Mouse (Mus musculus): ENCODE measurements around the gene Dhx9. TPM values are rescaled to one million over a fixed set of nuclear protein-coding genes. Genes with fewer than 3 reads are reported as not detected.
"Not testable (repeated sequence)": the region's sequence is repeated elsewhere in the genome, so short reads cannot be mapped to it uniquely, and the experiment has no call there.

The Dhx9 gene
- polyA plus RNA-seq, 2 experiments = 9.8 to 52.5 TPM

DNA sequence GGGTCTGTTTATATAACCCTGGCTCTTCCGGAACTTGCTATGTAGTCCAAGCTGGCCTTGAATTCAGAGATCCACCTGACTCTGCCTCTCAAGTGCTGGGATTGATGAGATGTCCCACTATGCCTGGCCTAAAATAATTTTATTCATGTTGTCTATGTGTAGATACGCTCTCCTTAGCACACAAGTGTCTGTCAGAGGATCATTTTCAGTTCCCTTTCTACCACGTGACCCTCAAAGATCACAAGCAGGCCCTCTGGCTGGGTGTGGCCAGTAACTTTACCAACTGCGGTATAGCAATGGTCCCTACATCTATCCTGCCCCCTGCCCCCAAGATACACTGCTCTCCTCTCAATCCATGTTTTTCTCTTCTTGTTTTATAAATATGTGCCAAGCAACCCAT is 72.5 kb downstream of the Dhx9 start:
- Histone ChIP-seq H3K9me3 (ENCODE audit: control insufficient read depth, low read length) (no peaks in the 10 kb centered on the region), H3K36me3 (replicated peaks; ENCODE audit: control insufficient read depth, insufficient read depth, low read depth) (no peaks in the 10 kb centered on the region), H3K27ac (no peak overlapping the region), H3K4me1 (replicated peaks; ENCODE audit: control insufficient read depth in 2 of 2, insufficient read depth in 2 of 2, low read length in 1 of 2) (peaks cover 0 to 2% of the 10 kb centered on the region in 2 experiments; a peak in 1 of 4 replicates), H3K9ac (replicated peaks) (no peak overlapping the region), H3K27me3 (ENCODE audit: control insufficient read depth, insufficient read depth, low read length) (no peaks in the 10 kb centered on the region), H3K4me2 (ENCODE audit: low read depth) (no peak overlapping the region), H3K4me3 (ENCODE audit: insufficient read depth in 1 of 2, low read depth in 2 of 2, low read length in 2 of 2) (no peak overlapping the region)
- ATAC-seq (ENCODE audit: insufficient read depth) (0 out of 2 replicates have a peak, but pooled peaks have one; percentile 21), DNase-seq (ENCODE audit: low read depth in 3 of 3, low spot score in 3 of 3) (no peak)
- 43% methylated on average over 4 of the region's 4 CpGs for WGBS (ENCODE audit: insufficient replicate concordance)
- no peak for TF ChIP-seq EP300 (IDR thresholded peaks at IDR 0.05; ENCODE audit: low read depth)
- TF ChIP-seq CTCF (IDR thresholded peaks at IDR 0.05; ENCODE audit: low read depth) = no peak

DNA sequence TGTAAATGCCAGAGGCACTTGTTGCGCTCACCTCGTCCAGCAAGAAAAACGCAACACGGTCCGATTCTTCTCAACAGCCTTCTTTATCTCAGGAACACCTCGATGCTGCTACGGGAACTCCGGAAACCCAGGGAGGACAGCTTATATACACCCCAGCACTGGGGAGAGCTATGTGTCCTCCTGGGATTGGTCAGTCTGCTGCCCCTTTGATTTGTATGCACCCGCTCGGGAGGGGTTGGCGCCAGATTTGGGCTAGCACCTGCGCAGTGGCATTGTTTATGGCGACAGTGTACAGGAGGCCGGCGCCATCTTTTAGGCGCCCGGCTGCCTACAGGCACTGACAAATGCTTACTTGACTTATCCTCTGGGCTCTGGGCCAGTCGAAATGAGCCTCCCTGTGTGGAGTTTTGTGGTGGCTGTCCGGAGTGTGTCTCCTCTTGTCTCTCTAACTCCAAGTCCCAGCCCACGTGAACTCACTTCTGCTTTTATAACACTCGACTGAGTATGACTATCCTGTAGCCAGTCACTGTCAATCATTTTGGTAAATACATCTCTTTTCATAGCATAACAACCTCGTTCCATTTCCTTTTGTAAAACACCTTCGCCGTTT is 73.2 kb downstream of the Dhx9 start:
- ATAC-seq (ENCODE audit: insufficient read depth); H3K9ac ChIP-seq (replicated peaks); DNase-seq (ENCODE audit: low read depth in 3 of 3, low spot score in 3 of 3); H3K4me2 ChIP-seq (ENCODE audit: low read depth); H3K4me1 ChIP-seq (replicated peaks; ENCODE audit: control insufficient read depth in 2 of 2, insufficient read depth in 2 of 2, low read length in 1 of 2); H3K9me3 ChIP-seq (ENCODE audit: control insufficient read depth, low read length); H3K36me3 ChIP-seq (replicated peaks; ENCODE audit: control insufficient read depth, insufficient read depth, low read depth); H3K27me3 ChIP-seq (ENCODE audit: control insufficient read depth, insufficient read depth, low read length); H3K27ac ChIP-seq: not testable (repeated sequence)
- WGBS (ENCODE audit: insufficient replicate concordance) = 62% methylated on average over 24 of the region's 24 CpGs
- peak overlapping the region in 1 of 2 experiments; percentile 10; a peak in 1 of 4 replicates for H3K4me3 ChIP-seq (ENCODE audit: insufficient read depth in 1 of 2, low read depth in 2 of 2, low read length in 2 of 2)

DNA sequence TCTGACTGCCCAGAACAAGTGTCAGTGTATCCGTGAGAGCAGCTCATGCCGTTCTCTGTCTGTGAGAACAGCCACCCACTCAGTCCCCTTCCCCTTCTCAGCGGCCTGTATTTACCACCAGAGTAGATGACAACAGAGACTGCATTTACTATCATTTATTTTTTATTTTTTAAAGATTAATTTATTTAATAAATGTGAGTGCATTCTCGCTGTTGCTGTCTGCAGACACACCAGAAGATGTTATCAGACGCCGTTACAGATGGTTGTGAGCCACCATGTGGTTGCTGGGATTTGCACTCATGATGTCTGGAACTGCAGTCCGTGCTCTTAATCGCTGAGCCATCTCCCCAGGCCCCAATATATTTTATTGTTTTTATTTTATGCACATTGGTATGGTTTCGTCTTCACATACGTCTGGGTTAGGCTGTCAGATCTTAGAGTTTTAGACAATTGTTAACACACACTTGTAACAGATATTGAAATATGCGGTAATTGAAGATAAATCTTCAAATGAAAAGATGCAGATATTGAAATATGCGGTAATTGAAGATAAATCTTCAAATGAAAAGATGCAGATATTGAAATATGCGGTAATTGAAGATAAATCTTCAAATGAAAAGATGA is 74.0 kb downstream of the Dhx9 start:
- DNase-seq (ENCODE audit: low read depth in 3 of 3, low spot score in 3 of 3); H3K27me3 ChIP-seq (ENCODE audit: control insufficient read depth, insufficient read depth, low read length); H3K4me2 ChIP-seq (ENCODE audit: low read depth); H3K27ac ChIP-seq; H3K9ac ChIP-seq (replicated peaks); H3K9me3 ChIP-seq (ENCODE audit: control insufficient read depth, low read length); H3K4me1 ChIP-seq (replicated peaks; ENCODE audit: control insufficient read depth in 2 of 2, insufficient read depth in 2 of 2, low read length in 1 of 2); H3K36me3 ChIP-seq (replicated peaks; ENCODE audit: control insufficient read depth, insufficient read depth, low read depth); ATAC-seq (ENCODE audit: insufficient read depth); H3K4me3 ChIP-seq (ENCODE audit: insufficient read depth in 1 of 2, low read depth in 2 of 2, low read length in 2 of 2): not testable (repeated sequence)
- 69% methylated on average over 13 of the region's 13 CpGs for WGBS (ENCODE audit: insufficient replicate concordance)

DNA sequence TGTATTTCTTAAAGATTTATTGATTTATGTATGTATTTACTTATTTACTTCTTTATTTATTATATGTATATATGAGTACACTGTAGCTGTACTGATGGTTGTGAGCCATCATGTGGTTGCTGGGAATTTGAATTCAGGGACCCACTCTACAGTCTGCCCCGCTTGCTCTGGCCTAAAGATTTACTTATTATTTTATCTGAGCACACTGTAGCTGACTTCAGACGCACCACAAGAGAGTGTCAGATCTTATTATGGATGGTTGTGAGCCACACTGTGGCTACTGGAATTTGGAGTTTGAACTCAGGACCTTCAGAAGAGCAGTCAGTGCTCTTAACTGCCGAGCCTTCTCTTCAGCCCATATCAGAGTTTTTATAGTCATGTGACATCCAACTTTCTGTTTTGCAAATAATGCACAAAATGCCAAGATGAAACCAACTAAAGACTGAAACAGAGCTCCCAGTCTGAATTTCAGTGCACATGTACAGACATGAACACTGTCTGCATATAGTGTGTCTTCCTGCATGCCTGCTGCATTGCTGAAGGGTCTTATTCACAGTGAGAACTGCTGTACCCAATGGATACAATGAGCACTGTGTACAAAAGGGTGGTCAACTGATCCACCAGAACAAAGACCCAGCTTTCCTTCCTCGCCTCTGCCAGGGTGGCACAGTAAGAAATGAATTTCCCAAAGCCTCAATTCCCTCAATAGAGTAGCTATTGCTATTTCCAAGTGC is 74.6 kb downstream of the Dhx9 start:
- not testable (repeated sequence) for H3K9ac ChIP-seq (replicated peaks); H3K4me3 ChIP-seq (ENCODE audit: insufficient read depth in 1 of 2, low read depth in 2 of 2, low read length in 2 of 2); H3K9me3 ChIP-seq (ENCODE audit: control insufficient read depth, low read length); ATAC-seq (ENCODE audit: insufficient read depth); H3K4me1 ChIP-seq (replicated peaks; ENCODE audit: control insufficient read depth in 2 of 2, insufficient read depth in 2 of 2, low read length in 1 of 2); DNase-seq (ENCODE audit: low read depth in 3 of 3, low spot score in 3 of 3); H3K4me2 ChIP-seq (ENCODE audit: low read depth); H3K36me3 ChIP-seq (replicated peaks; ENCODE audit: control insufficient read depth, insufficient read depth, low read depth); H3K27me3 ChIP-seq (ENCODE audit: control insufficient read depth, insufficient read depth, low read length); H3K27ac ChIP-seq
- WGBS (ENCODE audit: insufficient replicate concordance) = 71% methylated on average over 2 of the region's 4 CpGs

DNA sequence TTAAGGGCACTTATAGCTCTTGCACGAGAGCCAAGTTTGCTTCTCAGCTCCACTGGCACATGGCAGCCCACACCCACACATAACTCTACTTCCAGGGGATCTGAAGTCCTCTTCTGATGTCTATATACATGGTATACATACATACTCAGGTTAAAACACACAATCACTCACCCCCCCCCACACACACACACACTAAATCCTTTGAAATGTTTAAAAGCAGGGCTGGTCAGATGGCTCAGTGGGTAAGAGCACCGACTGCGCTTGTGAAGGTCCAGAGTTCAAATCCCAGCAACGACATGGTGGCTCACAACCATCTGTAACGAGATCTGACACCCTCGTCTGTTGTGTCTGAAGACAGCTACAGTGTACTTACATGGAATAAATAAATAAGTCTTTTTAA is 75.7 kb downstream of the Dhx9 start:
- H3K9ac ChIP-seq (replicated peaks) = no peak overlapping the region
- no peak overlapping the region for H3K4me3 ChIP-seq (ENCODE audit: insufficient read depth in 1 of 2, low read depth in 2 of 2, low read length in 2 of 2)
- H3K27me3 ChIP-seq (ENCODE audit: control insufficient read depth, insufficient read depth, low read length) = no peaks in the 10 kb centered on the region
- DNase-seq (ENCODE audit: low read depth in 3 of 3, low spot score in 3 of 3) = no peak
- 76% methylated on average over 6 of the region's 6 CpGs for WGBS (ENCODE audit: insufficient replicate concordance)
- H3K27ac ChIP-seq = no peak overlapping the region
- TF ChIP-seq CTCF (IDR thresholded peaks at IDR 0.05; ENCODE audit: low read depth) = no peak
- TF ChIP-seq EP300 (IDR thresholded peaks at IDR 0.05; ENCODE audit: low read depth) = no peak
- peaks cover 0 to 2% of the 10 kb centered on the region in 2 experiments; a peak in 1 of 4 replicates for H3K4me1 ChIP-seq (replicated peaks; ENCODE audit: control insufficient read depth in 2 of 2, insufficient read depth in 2 of 2, low read length in 1 of 2)
- H3K4me2 ChIP-seq (ENCODE audit: low read depth) = no peak overlapping the region
- no peaks in the 10 kb centered on the region for H3K9me3 ChIP-seq (ENCODE audit: control insufficient read depth, low read length)
- no peaks in the 10 kb centered on the region for H3K36me3 ChIP-seq (replicated peaks; ENCODE audit: control insufficient read depth, insufficient read depth, low read depth)
- ATAC-seq (ENCODE audit: insufficient read depth) = no peak

DNA sequence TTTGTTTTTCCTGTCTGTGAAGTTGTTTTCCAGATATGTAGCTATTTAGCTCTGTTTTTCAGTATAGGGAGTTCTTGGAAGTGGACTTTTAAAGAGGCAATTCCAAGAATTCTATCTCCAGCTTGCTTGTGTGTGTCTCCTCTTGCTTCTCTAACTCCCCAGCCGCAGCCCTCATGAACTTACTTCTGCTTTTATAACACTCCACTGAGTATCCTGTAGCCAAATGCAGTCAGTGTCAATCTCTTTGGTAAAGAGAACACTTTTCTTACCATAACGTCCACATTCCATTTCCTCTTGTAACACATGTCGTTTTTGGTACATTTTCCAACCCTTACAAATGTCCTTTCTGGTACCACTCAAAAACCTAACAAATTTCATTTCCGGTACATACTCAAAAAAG is 76.5 kb downstream of the Dhx9 start:
- not testable (repeated sequence) for DNase-seq (ENCODE audit: low read depth in 3 of 3, low spot score in 3 of 3); H3K27ac ChIP-seq; H3K4me1 ChIP-seq (replicated peaks; ENCODE audit: control insufficient read depth in 2 of 2, insufficient read depth in 2 of 2, low read length in 1 of 2); H3K4me2 ChIP-seq (ENCODE audit: low read depth); H3K4me3 ChIP-seq (ENCODE audit: insufficient read depth in 1 of 2, low read depth in 2 of 2, low read length in 2 of 2); H3K9ac ChIP-seq (replicated peaks); H3K9me3 ChIP-seq (ENCODE audit: control insufficient read depth, low read length); ATAC-seq (ENCODE audit: insufficient read depth); H3K27me3 ChIP-seq (ENCODE audit: control insufficient read depth, insufficient read depth, low read length); H3K36me3 ChIP-seq (replicated peaks; ENCODE audit: control insufficient read depth, insufficient read depth, low read depth)
- 81% methylated on average over 1 of the region's 4 CpGs for WGBS (ENCODE audit: insufficient replicate concordance)

DNA sequence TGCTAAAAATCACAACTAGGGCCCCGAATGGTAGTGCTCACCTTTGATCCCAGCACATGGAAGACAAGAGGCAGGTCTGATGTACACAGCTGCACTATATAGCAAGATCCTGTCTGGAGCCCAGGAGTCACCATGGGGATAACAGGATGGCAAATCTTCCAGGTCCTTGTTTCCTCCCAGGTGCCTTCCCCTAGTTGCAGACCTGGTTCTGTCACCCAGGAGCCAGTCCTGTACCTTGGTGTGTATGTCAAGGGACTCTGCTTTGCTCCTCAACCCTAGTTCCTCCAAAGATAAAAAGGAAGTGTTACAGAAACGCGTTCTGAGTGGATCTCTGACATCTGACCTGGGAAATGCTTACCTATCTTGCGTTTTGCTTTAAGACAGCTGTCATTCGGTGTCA is 79.2 kb downstream of the Dhx9 start:
- DNase-seq (ENCODE audit: low read depth in 3 of 3, low spot score in 3 of 3) = not testable (repeated sequence)
- WGBS (ENCODE audit: insufficient replicate concordance) = 37% methylated on average over 4 of the region's 5 CpGs

More for the DNA sequence above, 79.2 kb downstream of the Dhx9 start:
- H3K9me3 ChIP-seq (ENCODE audit: control insufficient read depth, low read length); H3K27ac ChIP-seq; H3K4me2 ChIP-seq (ENCODE audit: low read depth); H3K27me3 ChIP-seq (ENCODE audit: control insufficient read depth, insufficient read depth, low read length); H3K9ac ChIP-seq (replicated peaks); ATAC-seq (ENCODE audit: insufficient read depth); H3K4me3 ChIP-seq (ENCODE audit: insufficient read depth in 1 of 2, low read depth in 2 of 2, low read length in 2 of 2); H3K36me3 ChIP-seq (replicated peaks; ENCODE audit: control insufficient read depth, insufficient read depth, low read depth); H3K4me1 ChIP-seq (replicated peaks; ENCODE audit: control insufficient read depth in 2 of 2, insufficient read depth in 2 of 2, low read length in 1 of 2): not testable (repeated sequence)

Measured in liver, embryonic 14.5 days (tissue).